Mouse (Mus musculus) MEL (cell line): ENCODE results near the gene Exoc3l2. TPM values are rescaled to one million over a fixed set of nuclear protein-coding genes. Genes with fewer than 3 reads are reported as not detected.

Experiments
- DNase-seq: peaks from one replicate; pipeline ENCODE4 v3.0.0; 2011; ENCODE audit warnings: low read depth, low spot score
- H3K27ac ChIP-seq: 2 replicates; pipeline ENCODE4 v1.5.1; 2012; ENCODE audit warnings: low read depth, mild to moderate bottlenecking, control low read depth, low read length, moderate library complexity; ENCODE audit not compliant: control insufficient read depth
- H3K27me3 ChIP-seq, 2 experiments: fragments of 150-350 bp in 1 of 2; sonication (generic) in 1 of 2; 2 replicates each; pipeline ENCODE4 v1.6.1; 2012; ENCODE audit warnings: low read length in 2 of 2, mild to moderate bottlenecking in 2 of 2, improper control_type of control experiment in 1 of 2, moderate library complexity in 1 of 2; ENCODE audit not compliant: insufficient read depth in 2 of 2, control insufficient read depth in 1 of 2
- H3K36me3 ChIP-seq, 2 experiments: 2 replicates each; pipeline ENCODE4 v1.6.1; 2012 to 2014; ENCODE audit warnings: low read length in 2 of 2, improper control_type of control experiment in 1 of 2, inconsistent platforms in 1 of 2, mild to moderate bottlenecking in 1 of 2; ENCODE audit not compliant: insufficient read depth in 2 of 2, control insufficient read depth in 1 of 2
- H3K4me1 ChIP-seq, 2 experiments: fragments of 150-350 bp in 1 of 2; sonication (generic) in 1 of 2; 2 replicates each; pipeline ENCODE4 v1.6.1; 2012; ENCODE audit warnings: low read length in 2 of 2, improper control_type of control experiment in 1 of 2, mild to moderate bottlenecking in 1 of 2; ENCODE audit not compliant: insufficient read depth in 2 of 2, control insufficient read depth in 1 of 2
- H3K4me3 ChIP-seq, 2 experiments: fragments of 150-350 bp in 1 of 2; sonication (generic) in 1 of 2; 2 replicates each; pipeline ENCODE4 v1.5.1; 2012; ENCODE audit warnings: low read depth in 2 of 2, low read length in 2 of 2, mild to moderate bottlenecking in 2 of 2, moderate library complexity in 2 of 2, control low read depth in 1 of 2, improper control_type of control experiment in 1 of 2; ENCODE audit not compliant: control insufficient read depth in 1 of 2, insufficient read depth in 1 of 2
- H3K79me2 ChIP-seq: 2 replicates; pipeline ENCODE4 v1.6.1; 2012; ENCODE audit warnings: mild to moderate bottlenecking, low read length, moderate library complexity; ENCODE audit not compliant: control insufficient read depth, poor library complexity, insufficient read depth
- H3K9ac ChIP-seq: 2 replicates; pipeline ENCODE4 v1.6.1; 2012; ENCODE audit warnings: low read depth, mild to moderate bottlenecking, control low read depth, low read length, moderate library complexity; ENCODE audit not compliant: control insufficient read depth, poor library complexity, severe bottlenecking
- H3K9me3 ChIP-seq: fragments of 150-350 bp; sonication (generic); replicated peaks from 2 replicates; pipeline ENCODE4 v1.6.1; 2012; ENCODE audit warnings: mild to moderate bottlenecking, low read length, improper control_type of control experiment, moderate library complexity; ENCODE audit not compliant: insufficient read depth
- BHLHE40 ChIP-seq: IDR thresholded peaks from 2 replicates; pipeline ENCODE4 v1.6.1; 2012; ENCODE audit warnings: low read depth, mild to moderate bottlenecking, inconsistent platforms, low read length, improper control_type of control experiment, borderline replicate concordance
- CHD1 ChIP-seq: IDR thresholded peaks from 2 replicates; pipeline ENCODE4 v1.6.1; 2012; ENCODE audit warnings: low read depth, mild to moderate bottlenecking, inconsistent platforms, low read length, improper control_type of control experiment
- CTCF ChIP-seq, 3 experiments: IDR thresholded peaks in 2 of 3; conservative IDR thresholded peaks in 1 of 3; 2 replicates each; pipeline ENCODE4 v1.5.1; 2011 to 2012; ENCODE audit warnings: low read length in 3 of 3, low read depth in 2 of 3, mild to moderate bottlenecking in 2 of 3, improper control_type of control experiment in 1 of 3, inconsistent platforms in 1 of 3, mixed read lengths in 1 of 3, moderate library complexity in 1 of 3; ENCODE audit not compliant: control insufficient read depth in 1 of 3, insufficient read depth in 1 of 3, poor library complexity in 1 of 3, severe bottlenecking in 1 of 3
- EP300 ChIP-seq, 2 experiments: IDR thresholded peaks; 2 replicates each; pipeline ENCODE4 v1.6.1; 2011; ENCODE audit warnings: improper control_type of control experiment in 2 of 2, low read length in 2 of 2, low read depth in 1 of 2, mild to moderate bottlenecking in 1 of 2
- MXI1 ChIP-seq: IDR thresholded peaks from 2 replicates; pipeline ENCODE4 v1.6.1; 2011; ENCODE audit warnings: mild to moderate bottlenecking, low read depth, low read length, improper control_type of control experiment
- MYC ChIP-seq: IDR thresholded peaks from 2 replicates; pipeline ENCODE4 v1.6.1; 2011; ENCODE audit warnings: low read depth, mild to moderate bottlenecking, low read length, improper control_type of control experiment, moderate library complexity
- NELFE ChIP-seq: IDR thresholded peaks from 2 replicates; pipeline ENCODE4 v1.6.1; 2011; ENCODE audit warnings: low read depth, low read length, improper control_type of control experiment
- POLR2A ChIP-seq, 2 experiments: IDR thresholded peaks; 2 replicates each; pipeline ENCODE4 v1.6.1; 2011 to 2012; ENCODE audit warnings: low read length in 2 of 2, mild to moderate bottlenecking in 2 of 2, control low read depth in 1 of 2, improper control_type of control experiment in 1 of 2, low read depth in 1 of 2, moderate library complexity in 1 of 2; ENCODE audit not compliant: control insufficient read depth in 1 of 2, insufficient read depth in 1 of 2, poor library complexity in 1 of 2
- POLR2AphosphoS2 ChIP-seq: IDR thresholded peaks from 2 replicates; pipeline ENCODE4 v1.6.1; 2011; ENCODE audit warnings: low read length, improper control_type of control experiment
- POLR2AphosphoS5 ChIP-seq: IDR thresholded peaks from 2 replicates; pipeline ENCODE4 v1.6.1; 2012; ENCODE audit warnings: low read depth, borderline replicate concordance, mild to moderate bottlenecking, inconsistent platforms, low read length, moderate library complexity, mixed read lengths
- RAD21 ChIP-seq: IDR thresholded peaks from 2 replicates; pipeline ENCODE4 v1.6.1; 2011; ENCODE audit warnings: mild to moderate bottlenecking, low read depth, low read length, improper control_type of control experiment
- SMC3 ChIP-seq: IDR thresholded peaks from 2 replicates; pipeline ENCODE4 v1.6.1; 2011; ENCODE audit warnings: low read depth, low read length, improper control_type of control experiment
- TAL1 ChIP-seq: IDR thresholded peaks from 2 replicates; pipeline ENCODE4 v1.6.1; 2012; ENCODE audit warnings: mild to moderate bottlenecking, inconsistent platforms, low read length, moderate library complexity, mixed read lengths
- TBP ChIP-seq: IDR thresholded peaks from 2 replicates; pipeline ENCODE4 v1.8.0; 2011; ENCODE audit warnings: low read depth, low read length, improper control_type of control experiment
- TCF12 ChIP-seq: IDR thresholded peaks from 2 replicates; pipeline ENCODE4 v1.6.1; 2014; ENCODE audit warnings: low read depth, mild to moderate bottlenecking, inconsistent platforms, low read length, improper control_type of control experiment, moderate library complexity
- UBTF ChIP-seq: IDR thresholded peaks from 2 replicates; pipeline ENCODE4 v1.6.1; 2012; ENCODE audit warnings: low read depth, mild to moderate bottlenecking, inconsistent platforms, low read length, improper control_type of control experiment, moderate library complexity, borderline replicate concordance; ENCODE audit not compliant: insufficient read depth
- USF2 ChIP-seq, 2 experiments: IDR thresholded peaks; 2 replicates each; pipeline ENCODE4 v1.6.1; 2011 to 2012; ENCODE audit warnings: improper control_type of control experiment in 2 of 2, low read length in 2 of 2, borderline replicate concordance in 1 of 2, inconsistent platforms in 1 of 2, low read depth in 1 of 2, mild to moderate bottlenecking in 1 of 2; ENCODE audit not compliant: insufficient read depth in 1 of 2
- polyA plus RNA-seq, 2 experiments: library from polyadenylated mRNA; stranded (reverse) in 1 of 2; unstranded in 1 of 2; fragments of >175 nt in 1 of 2; fragments of >200 nt in 1 of 2; gene quantifications; 2 replicates each; pipeline versions ENCODE4 v1.2.1 to v1.2.4; 2012; ENCODE audit warnings: low replicate concordance in 2 of 2, low read depth in 1 of 2; ENCODE audit not compliant: insufficient read length in 2 of 2, insufficient read depth in 1 of 2, missing spikeins in 1 of 2
- total RNA-seq: library from RNA; depleted of rRNA; stranded (reverse); fragments of 300-350 nt; gene quantifications from 2 replicates; pipeline ENCODE4 v1.2.3, GENCODE M21; 2012

Exoc3l2 gene
- total and polyA plus RNA-seq, 3 experiments: 0.08 TPM; not detected in 1

DNA sequence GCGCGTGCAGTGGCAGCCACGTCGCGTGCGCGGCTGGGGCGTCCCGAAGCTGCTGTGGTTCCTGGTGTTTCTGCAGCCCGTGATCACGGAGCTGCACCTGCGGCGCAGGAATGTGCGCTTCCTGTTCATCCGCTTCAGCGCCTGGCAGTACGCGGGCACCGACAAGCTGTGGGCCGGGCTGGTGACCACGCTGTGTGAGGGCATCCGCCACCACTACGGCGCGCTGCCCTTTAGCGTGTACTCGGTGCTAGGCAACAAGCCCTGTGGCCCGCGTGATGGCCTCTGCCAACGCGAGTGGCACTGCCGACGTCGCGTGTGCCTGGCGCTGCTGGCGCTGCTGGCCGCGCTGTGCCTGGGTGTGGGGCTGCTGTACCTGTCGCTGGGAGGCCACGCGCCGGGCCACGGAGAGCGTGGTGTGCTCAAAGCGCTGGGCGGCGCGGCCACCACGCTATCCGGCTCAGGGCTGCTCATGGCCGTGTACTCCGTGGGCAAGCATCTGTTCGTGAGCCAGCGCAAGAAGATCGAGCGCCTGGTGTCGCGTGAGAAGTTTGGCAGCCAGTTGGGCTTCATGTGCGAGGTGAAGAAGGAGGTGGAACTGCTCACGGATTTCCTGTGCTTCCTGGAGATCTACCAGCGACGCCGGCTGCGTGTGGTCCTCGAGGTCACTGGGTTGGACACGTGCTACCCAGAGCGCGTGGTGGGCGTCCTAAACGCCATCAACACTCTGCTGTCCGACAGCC is 60.1 kb downstream of the Exoc3l2 start:
- Histone ChIP-seq H3K27me3 (no peaks in the 10 kb centered on the region), H3K4me1 (peaks cover 0 to 4% of the 10 kb centered on the region in 2 experiments; a peak in 2 of 4 replicates), H3K27ac (no peak overlapping the region), H3K4me3 (no peak overlapping the region), H3K9me3 (no peaks in the 10 kb centered on the region), H3K36me3 (no peaks in the 10 kb centered on the region), H3K9ac (no peak overlapping the region), H3K79me2 (peaks cover 2% of the 10 kb centered on the region; the same call in 1 of the 2 replicates)
- no peak for DNase-seq
- TF ChIP-seq EP300 (IDR thresholded peaks at IDR 0.05; ENCODE audit: low read depth in 1 of 2, low read length in 2 of 2): no peak
- TF ChIP-seq POLR2A (IDR thresholded peaks at IDR 0.05; ENCODE audit: control insufficient read depth in 1 of 2, insufficient read depth in 1 of 2, low read depth in 1 of 2, low read length in 2 of 2, poor library complexity in 1 of 2): no peak
- no peak for TF ChIP-seq MXI1
- no peak for TF ChIP-seq USF2 (IDR thresholded peaks at IDR 0.05; ENCODE audit: borderline replicate concordance in 1 of 2, insufficient read depth in 1 of 2, low read depth in 1 of 2, low read length in 2 of 2)
- TF ChIP-seq SMC3: no peak

DNA sequence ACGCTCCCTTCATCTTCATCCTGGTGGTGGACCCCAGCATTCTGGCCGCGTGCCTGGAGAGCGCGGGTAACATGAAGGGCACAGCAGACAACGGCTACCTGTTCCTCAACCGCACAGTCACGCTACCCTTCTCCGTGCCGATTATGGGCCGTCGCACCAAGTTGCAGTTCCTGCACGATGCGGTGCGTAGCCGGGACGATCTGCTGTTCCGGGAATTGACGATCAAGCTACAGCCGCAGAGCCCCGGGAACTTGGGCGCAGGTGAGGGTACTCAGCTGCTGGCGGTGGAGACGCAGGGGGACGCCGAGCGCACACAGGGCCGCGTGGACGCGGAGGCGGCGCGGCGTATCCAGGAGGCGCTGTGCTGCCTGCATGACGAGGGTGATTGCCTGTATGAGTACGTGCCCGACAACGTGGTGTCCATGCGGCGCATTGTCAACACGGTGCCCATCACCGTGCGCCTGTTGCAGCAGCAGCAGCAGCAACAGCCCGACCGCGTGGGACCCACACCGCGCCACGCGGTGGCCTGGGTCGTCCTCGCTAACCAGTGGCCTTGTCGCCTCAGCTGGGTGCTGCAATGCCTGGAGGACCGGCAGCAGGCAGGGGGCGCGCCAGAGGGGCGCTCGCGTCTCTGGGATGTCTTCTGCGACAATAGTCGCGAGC is 60.8 kb downstream of the Exoc3l2 start:
- Histone ChIP-seq H3K36me3 (no peaks in the 10 kb centered on the region), H3K4me1 (peaks cover 0 to 4% of the 10 kb centered on the region in 2 experiments; a peak in 2 of 4 replicates), H3K9ac (no peak overlapping the region), H3K79me2 (peaks cover 2% of the 10 kb centered on the region; the same call in 1 of the 2 replicates), H3K9me3 (no peaks in the 10 kb centered on the region), H3K4me3 (no peak overlapping the region), H3K27me3 (no peaks in the 10 kb centered on the region), H3K27ac (no peak overlapping the region)
- TF ChIP-seq TAL1 (no peak), UBTF (no peak), POLR2AphosphoS5 (no peak), CHD1 (no peak), POLR2AphosphoS2 (no peak), RAD21 (no peak), TBP (no peak), POLR2A (IDR thresholded peaks at IDR 0.05; ENCODE audit: control insufficient read depth in 1 of 2, insufficient read depth in 1 of 2, low read depth in 1 of 2, low read length in 2 of 2, poor library complexity in 1 of 2) (no peak), BHLHE40 (no peak), NELFE (no peak), EP300 (IDR thresholded peaks at IDR 0.05; ENCODE audit: low read depth in 1 of 2, low read length in 2 of 2) (no peak), CTCF (IDR thresholded peaks at IDR 0.05 in 2 of 3, conservative IDR thresholded peaks at IDR 0.05 in 1 of 3; ENCODE audit: control insufficient read depth in 1 of 3, insufficient read depth in 1 of 3, low read depth in 2 of 3, low read length in 3 of 3, poor library complexity in 1 of 3, severe bottlenecking in 1 of 3) (no peak), TCF12 (no peak), MXI1 (no peak), MYC (no peak), USF2 (IDR thresholded peaks at IDR 0.05; ENCODE audit: borderline replicate concordance in 1 of 2, insufficient read depth in 1 of 2, low read depth in 1 of 2, low read length in 2 of 2) (no peak)
- no peak for DNase-seq
